Mouse (Mus musculus) liver, adult 2 months (tissue): ENCODE measurements at regions not wholly inside any gene's neighbourhood (a gene's known extent, or its start where the extent isn't known, plus 50 kb on each side); places are given as distances from the start of the nearest gene placed in this dataset.

Source experiments
- DNase-seq: peaks from one replicate; pipeline ENCODE4 v3.0.0-alpha.2; 2011; ENCODE audit warnings: low read depth, low spot score; ENCODE audit errors: extremely low read depth
- H3K27ac ChIP-seq: fragments of 200-500 bp; replicated peaks from 2 replicates; pipeline ENCODE4 v1.5.1; 2012; ENCODE audit warnings: low read depth, mild to moderate bottlenecking, control low read depth, inconsistent platforms, low read length; ENCODE audit not compliant: insufficient read depth
- H3K27me3 ChIP-seq: fragments of 200-500 bp; 2 replicates; pipeline ENCODE4 v1.6.1; 2012; ENCODE audit warnings: mild to moderate bottlenecking, moderate library complexity, low read length, inconsistent platforms; ENCODE audit not compliant: control insufficient read depth, insufficient read depth
- H3K36me3 ChIP-seq: fragments of 200-500 bp; 2 replicates; pipeline ENCODE4 v1.6.1; 2012; ENCODE audit warnings: low read length, inconsistent platforms; ENCODE audit not compliant: control insufficient read depth, insufficient read depth
- H3K4me1 ChIP-seq: fragments of 200-500 bp; 2 replicates; pipeline ENCODE4 v1.6.1; 2011; ENCODE audit warnings: low read length; ENCODE audit not compliant: control insufficient read depth, insufficient read depth
- H3K4me3 ChIP-seq: fragments of 200-500 bp; 2 replicates; pipeline ENCODE4 v1.5.1; 2011; ENCODE audit warnings: low read depth, mild to moderate bottlenecking, control low read depth, low read length, moderate library complexity; ENCODE audit not compliant: insufficient read depth
- H3K79me2 ChIP-seq: fragments of 200-500 bp; 2 replicates; pipeline ENCODE4 v1.6.1; 2012; ENCODE audit warnings: inconsistent platforms, mild to moderate bottlenecking, low read length, moderate library complexity; ENCODE audit not compliant: control insufficient read depth, insufficient read depth
- H3K9ac ChIP-seq: fragments of 200-500 bp; 2 replicates; pipeline ENCODE4 v1.6.1; 2012; ENCODE audit warnings: low read depth, mild to moderate bottlenecking, control low read depth, inconsistent platforms, low read length
- CTCF ChIP-seq: fragments of 200-500 bp; IDR thresholded peaks from 2 replicates; pipeline ENCODE4 v1.5.1; 2011; ENCODE audit warnings: low read depth, low read length, control low read depth
- POLR2A ChIP-seq: fragments of 200-500 bp; IDR thresholded peaks from 2 replicates; pipeline ENCODE4 v1.6.1; 2011; ENCODE audit warnings: low read length, control low read depth; ENCODE audit not compliant: insufficient read depth; ENCODE audit errors: extremely low read depth
- WGBS: fragments of 180-500 bp; shearing (Covaris S2); methylation state at CpG from one replicate; pipeline ENCODE4 v1.1.7; 2018; 5-methylcytosine and 5-hydroxymethylcytosine counted together

DNA sequence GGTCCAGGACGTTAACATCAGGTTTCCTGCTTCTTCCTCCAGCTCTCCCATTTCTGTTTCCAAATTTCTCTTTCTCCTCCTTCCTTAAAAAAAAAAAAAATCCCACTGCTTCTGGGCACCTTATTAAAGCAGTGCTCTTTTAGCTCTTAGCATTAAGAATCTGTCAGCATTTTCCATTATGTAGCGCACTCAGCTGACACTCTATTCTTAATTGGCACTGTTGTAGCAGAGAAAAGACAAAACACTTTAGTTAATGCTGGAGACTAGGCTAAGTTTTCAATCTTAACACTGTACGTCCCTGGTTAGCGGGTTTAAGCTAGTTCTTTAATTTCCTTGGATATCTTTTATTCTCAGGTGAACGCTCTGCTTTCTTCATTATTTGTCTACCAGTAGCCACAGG is 236.8 kb upstream of the Igfbp7 start:
- Histone ChIP-seq H3K4me3 (no peak overlapping the region), H3K36me3 (no peaks in the 10 kb centered on the region), H3K79me2 (no peaks in the 10 kb centered on the region), H3K4me1 (no peaks in the 10 kb centered on the region), H3K27ac (no peak overlapping the region), H3K27me3 (no peaks in the 10 kb centered on the region), H3K9ac (no peak overlapping the region)
- no peak for DNase-seq
- TF ChIP-seq CTCF (no peak), POLR2A (no peak)
- 90% methylated on average over 5 of the region's 5 CpGs for WGBS

DNA sequence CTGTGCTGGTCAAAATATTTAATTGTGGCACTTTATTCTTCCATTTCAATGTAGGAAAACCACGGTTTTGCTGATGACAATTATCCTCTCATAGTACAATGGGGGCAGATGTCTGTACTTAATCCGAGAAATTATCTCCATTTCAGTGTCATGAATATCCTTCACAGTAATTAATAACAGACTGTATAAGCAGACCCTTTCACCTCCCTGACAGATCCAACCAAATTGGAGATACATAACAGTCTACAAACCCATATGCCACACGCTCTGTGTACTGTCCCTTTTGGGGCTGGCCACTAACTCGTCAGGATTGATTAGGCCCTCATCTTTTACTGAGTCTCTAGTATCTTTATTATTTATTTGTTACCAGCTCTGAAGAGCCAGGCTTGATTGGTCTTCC is 212.6 kb upstream of the Igfbp7 start:
- Histone ChIP-seq H3K79me2 (no peaks in the 10 kb centered on the region), H3K27ac (no peak overlapping the region), H3K4me3 (no peak overlapping the region), H3K27me3 (no peaks in the 10 kb centered on the region), H3K36me3 (no peaks in the 10 kb centered on the region), H3K4me1 (no peaks in the 10 kb centered on the region), H3K9ac (no peak overlapping the region)
- no peak for DNase-seq
- TF ChIP-seq CTCF (no peak), POLR2A (no peak)
- WGBS: 72% methylated on average over 4 of the region's 4 CpGs

DNA sequence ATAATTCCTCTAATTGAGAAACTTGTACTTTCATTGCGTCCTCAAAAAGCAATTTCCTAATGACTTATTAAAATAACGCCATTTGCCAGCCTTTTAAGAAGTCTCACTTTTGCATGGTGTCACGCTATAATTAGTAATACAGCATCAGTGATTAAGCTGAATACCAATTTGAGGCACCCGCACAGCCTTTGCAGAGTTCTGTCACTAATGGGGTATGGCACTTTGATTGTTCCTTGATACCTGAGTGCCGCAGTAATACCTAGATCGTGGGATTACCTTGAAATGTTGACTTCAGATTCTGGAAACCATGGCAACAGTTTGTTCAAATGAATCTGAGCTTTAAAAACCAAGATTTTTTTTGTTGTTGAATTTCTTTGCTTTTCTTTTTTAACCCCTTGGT is 202.7 kb upstream of the Igfbp7 start:
- H3K36me3 ChIP-seq: no peaks in the 10 kb centered on the region
- 86% methylated on average over 6 of the region's 6 CpGs for WGBS

GRCm38 (mm10) chr5:77594719-77595118 is 186.9 kb upstream of the Igfbp7 start:
- no peak for TF ChIP-seq CTCF
- TF ChIP-seq POLR2A: no peak
- no peaks in the 10 kb centered on the region for H3K36me3 ChIP-seq
- no peak overlapping the region for H3K9ac ChIP-seq
- no peaks in the 10 kb centered on the region for H3K79me2 ChIP-seq
- H3K27me3 ChIP-seq: no peaks in the 10 kb centered on the region
- WGBS: 83% methylated on average over 4 of the region's 4 CpGs
- no peaks in the 10 kb centered on the region for H3K4me1 ChIP-seq
- no peak overlapping the region for H3K4me3 ChIP-seq
- no peak for DNase-seq
- H3K27ac ChIP-seq: no peak overlapping the region

More for the DNA sequence above, 202.7 kb upstream of the Igfbp7 start:
- no peaks in the 10 kb centered on the region for H3K27me3 ChIP-seq
- H3K4me3 ChIP-seq: no peak overlapping the region
- H3K9ac ChIP-seq: no peak overlapping the region
- H3K79me2 ChIP-seq: no peaks in the 10 kb centered on the region
- DNase-seq: no peak
- TF ChIP-seq CTCF: no peak
- no peak overlapping the region for H3K27ac ChIP-seq
- no peaks in the 10 kb centered on the region for H3K4me1 ChIP-seq

DNA sequence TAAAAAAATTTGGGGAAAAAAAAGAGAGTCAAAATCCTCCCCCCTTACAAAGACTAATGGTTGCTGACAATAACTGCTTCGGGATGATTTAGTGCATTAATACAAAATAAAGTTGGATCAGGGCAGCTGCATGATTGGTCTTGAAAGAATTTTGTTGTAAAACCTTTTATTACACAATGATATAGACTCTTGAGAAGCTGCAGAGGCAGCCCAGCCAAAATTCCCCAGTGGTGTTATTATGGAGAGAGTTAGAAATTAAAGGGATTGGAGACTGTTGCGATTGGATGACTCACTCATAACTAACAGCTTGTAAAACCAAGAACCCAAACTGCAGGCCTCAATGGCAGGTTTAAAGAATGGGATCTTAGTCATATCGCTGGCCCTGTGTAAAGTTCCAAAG is 181.4 kb upstream of the Igfbp7 start:
- H3K27me3 ChIP-seq: no peaks in the 10 kb centered on the region
- no peaks in the 10 kb centered on the region for H3K79me2 ChIP-seq
- no peaks in the 10 kb centered on the region for H3K36me3 ChIP-seq
- no peaks in the 10 kb centered on the region for H3K4me1 ChIP-seq
- no peak overlapping the region for H3K27ac ChIP-seq
- no peak overlapping the region for H3K4me3 ChIP-seq
- TF ChIP-seq CTCF: no peak
- TF ChIP-seq POLR2A: no peak
- H3K9ac ChIP-seq: no peak overlapping the region
- DNase-seq: no peak
- 79% methylated on average over 3 of the region's 3 CpGs for WGBS

GRCm38 (mm10) chr5:77581702-77582101 is 173.9 kb upstream of the Igfbp7 start:
- H3K4me1 ChIP-seq: no peaks in the 10 kb centered on the region
- H3K4me3 ChIP-seq: no peak overlapping the region
- no peak overlapping the region for H3K27ac ChIP-seq
- H3K9ac ChIP-seq: no peak overlapping the region
- H3K27me3 ChIP-seq: no peaks in the 10 kb centered on the region
- H3K36me3 ChIP-seq: no peaks in the 10 kb centered on the region
- no peak for DNase-seq
- TF ChIP-seq POLR2A (no peak), CTCF (no peak)
- no peaks in the 10 kb centered on the region for H3K79me2 ChIP-seq
- WGBS: 72% methylated on average over 6 of the region's 6 CpGs
